Mouse (Mus musculus) layer of hippocampus, adult 2 months (tissue): ENCODE results near the gene Gm8257. TPM values are rescaled to one million over a fixed set of nuclear protein-coding genes. Genes with fewer than 3 reads are reported as not detected.
"Not testable (repeated sequence)": the region's sequence is repeated elsewhere in the genome, so short reads cannot be mapped to it uniquely, and the experiment has no call there.

Experiments used
- DNase-seq, 2 experiments: peaks; one replicate each; pipeline ENCODE4 v3.0.0; 2022; ENCODE audit warnings: low spot score in 2 of 2
- H3K27ac ChIP-seq: fragments of 200-600 bp; 2 replicates; pipeline ENCODE4 v1.8.1; 2022
- H3K4me3 ChIP-seq: fragments of 200-600 bp; 2 replicates; pipeline ENCODE4 v1.8.1; 2022; ENCODE audit warnings: mild to moderate bottlenecking
- CTCF ChIP-seq: fragments of 200-600 bp; conservative IDR thresholded peaks from 2 replicates; pipeline ENCODE4 v1.8.1; 2022; ENCODE audit warnings: antibody characterized with exemption, mild to moderate bottlenecking, moderate library complexity
- long read RNA-seq, 2 experiments: library from polyadenylated mRNA; stranded (forward); transcript quantifications; one replicate each; pipeline ENCODE4 v2.0.0; 2021; ENCODE audit warnings: borderline mapping rate in 2 of 2
- total RNA-seq, 2 experiments: library from RNA; stranded (reverse); gene quantifications; 2 replicates each; pipeline ENCODE4 v1.2.3; 2021

Gm8257 gene
- total RNA-seq, result not detected
- long read RNA-seq, experiment 1, result 0 reads
- long read RNA-seq, experiment 2, result 0 reads

DNA sequence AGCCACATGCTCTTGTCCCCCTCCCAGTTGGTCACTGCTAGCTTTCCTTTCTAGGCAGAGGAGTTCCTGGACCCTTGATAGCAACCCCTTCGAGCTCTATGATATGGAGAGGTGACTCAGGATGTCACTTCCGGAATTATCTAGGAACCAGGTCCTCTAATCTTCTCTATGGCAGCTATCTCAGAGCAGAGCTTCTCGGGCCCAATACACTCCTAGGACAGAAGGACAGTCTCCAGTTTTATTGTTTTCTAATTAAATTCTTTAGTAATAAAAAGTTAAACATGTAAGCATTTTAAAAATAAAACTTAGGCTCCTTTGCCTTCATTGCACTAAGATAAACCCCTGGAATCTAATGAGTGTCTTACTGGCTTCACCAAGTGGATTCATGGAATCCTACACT is at the start of gene Gm8257:
TSS of gene Gm8257 (minus strand) at position 101 of the 400 bp plus-strand sequence.
- H3K4me3 ChIP-seq, H3K27ac ChIP-seq, DNase-seq: not testable (repeated sequence)

- H3K4me3 ChIP-seq, result no peak within 1 kb of the TSS
- no peak for DNase-seq
- no peak for TF ChIP-seq CTCF
- H3K27ac ChIP-seq, result no peak within 1 kb of the TSS
These were observed 44.0 kb upstream of the Gm8257 start, which contains the start of gene Gm8267 for GRCm38 (mm10) chr14:44750240-44750639. TSS of gene Gm8267 (minus strand) at chr14:44750340.

DNA sequence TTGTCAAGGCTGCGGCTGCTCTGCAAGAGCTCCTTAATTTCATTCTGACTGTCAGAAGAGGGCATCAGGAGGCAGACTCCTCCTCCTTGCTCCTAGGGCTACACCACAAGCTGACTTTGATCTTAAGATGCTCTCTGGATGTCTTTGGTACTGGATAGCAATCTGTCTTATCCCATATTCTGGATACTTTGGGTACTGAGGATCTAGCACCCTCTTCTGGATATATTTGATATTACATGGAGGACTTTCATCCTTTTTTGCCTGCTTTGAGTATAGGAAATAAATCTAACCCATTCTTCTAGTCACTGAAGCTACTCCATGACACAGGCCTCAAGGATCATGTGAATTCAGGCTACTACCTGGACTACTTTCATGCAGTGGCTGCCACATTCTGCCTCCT is 36.5 kb upstream of the Gm8257 start:
- DNase-seq, result peak in 1 of 2 experiments; percentile 14
- H3K27ac ChIP-seq, H3K4me3 ChIP-seq: not testable (repeated sequence)
- peak; percentile 78 for TF ChIP-seq CTCF

DNA sequence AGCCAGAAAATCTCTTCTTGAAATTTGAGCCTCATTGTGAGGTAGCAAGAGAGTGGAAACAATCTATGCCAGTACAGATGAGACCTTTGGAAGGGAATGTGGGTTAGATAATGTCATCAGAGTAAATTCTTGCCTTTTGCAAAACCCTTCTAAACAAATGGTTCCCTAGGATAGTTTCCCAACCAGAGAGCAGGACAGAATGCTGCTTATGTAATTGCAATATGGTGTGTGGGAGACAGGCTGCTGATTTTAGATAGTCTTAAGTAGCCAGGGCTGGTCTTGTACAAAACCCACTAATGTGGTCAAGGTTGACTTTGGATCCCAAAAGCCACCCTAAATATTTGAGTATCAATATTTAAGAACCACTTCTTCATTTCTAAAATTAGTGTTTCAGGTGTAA is 24.5 kb upstream of the Gm8257 start:
- DNase-seq, result peak; percentile 3 to 30
- not testable (repeated sequence) for H3K4me3 ChIP-seq, H3K27ac ChIP-seq

GRCm38 (mm10) chr14:44627737-44628136 is 78.5 kb downstream of the Gm8257 start, which contains the start of gene Gm5624:
TSS of gene Gm5624 (minus strand) at chr14:44627938.
- not testable (repeated sequence) for H3K4me3 ChIP-seq, DNase-seq, H3K27ac ChIP-seq

Other genes starting within 250 kb of the Gm8257 start
- gene BC061237, start 214.0 kb downstream of the Gm8257 start, total RNA-seq, result not detected
- not detected for gene Gm17093, start 188.2 kb downstream of the Gm8257 start, total RNA-seq
- not detected for gene Gm8247, start 123.3 kb downstream of the Gm8257 start, total RNA-seq
- gene Gm5624, start 78.5 kb downstream of the Gm8257 start, total RNA-seq, result not detected
- not detected for gene Gm8267, start 43.9 kb upstream of the Gm8257 start, total RNA-seq
- under 1 TPM; 0.54 to 0.66 TPM for gene Ptgdr, start 152.9 kb upstream of the Gm8257 start, total RNA-seq